Mouse (Mus musculus) midbrain, postnatal 0 days (tissue): ENCODE results near the gene Far1. TPM values are rescaled to one million over a fixed set of nuclear protein-coding genes. Genes with fewer than 3 reads are reported as not detected.

Experiments used
- ATAC-seq: fragments of 200-750 bp; cut with Nextera tagmentation; 2 replicates; pipeline ENCODE4 v1.8.0; 2017; ENCODE audit warnings: moderate number of reproducible peaks, mild to moderate bottlenecking, moderate TSS enrichment, moderate library complexity; ENCODE audit not compliant: low FRiP score
- DNase-seq: peaks from one replicate; pipeline ENCODE4 v3.0.0-alpha.2; 2015; ENCODE audit warnings: low spot score
- H3K27ac ChIP-seq: fragments of 300-500 bp; sonication (generic); 2 replicates; pipeline ENCODE4 v1.5.1; 2014; ENCODE audit warnings: low read depth, mild to moderate bottlenecking, low read length, mixed read lengths
- H3K27me3 ChIP-seq: fragments of 300-500 bp; sonication (generic); 2 replicates; pipeline ENCODE4 v1.6.1; 2014; ENCODE audit warnings: low read length, control low read depth, mixed read lengths; ENCODE audit not compliant: insufficient read depth
- H3K36me3 ChIP-seq: fragments of 300-500 bp; sonication (generic); 2 replicates; pipeline ENCODE4 v1.6.1; 2014; ENCODE audit warnings: low read length, control low read depth, mixed read lengths; ENCODE audit not compliant: insufficient read depth
- H3K4me1 ChIP-seq: fragments of 300-500 bp; sonication (generic); 2 replicates; pipeline ENCODE4 v1.6.1; 2014; ENCODE audit warnings: mild to moderate bottlenecking, control low read depth, antibody characterized with exemption, low read length, mixed read lengths; ENCODE audit not compliant: insufficient read depth
- H3K4me2 ChIP-seq: fragments of 300-500 bp; sonication (generic); 2 replicates; pipeline ENCODE4 v1.6.1; 2014; ENCODE audit warnings: low read depth, mild to moderate bottlenecking, low read length, mixed read lengths; ENCODE audit not compliant: poor library complexity, severe bottlenecking
- H3K4me3 ChIP-seq: fragments of 300-500 bp; sonication (generic); 2 replicates; pipeline ENCODE4 v1.5.1; 2014; ENCODE audit warnings: low read depth, mild to moderate bottlenecking, low read length, moderate library complexity
- H3K9ac ChIP-seq: fragments of 300-500 bp; sonication (generic); replicated peaks from 2 replicates; pipeline ENCODE4 v1.6.1; 2014; ENCODE audit warnings: mild to moderate bottlenecking, low read length, moderate library complexity, mixed read lengths; ENCODE audit not compliant: poor library complexity, severe bottlenecking
- H3K9me3 ChIP-seq: fragments of 300-500 bp; sonication (generic); 2 replicates; pipeline ENCODE4 v1.6.1; 2016; ENCODE audit warnings: low read length, control low read depth
- CTCF ChIP-seq: IDR thresholded peaks from 2 replicates; pipeline ENCODE4 v1.5.1; 2016; ENCODE audit warnings: antibody characterized with exemption, mild to moderate bottlenecking
- WGBS: fragments of 180-500 bp; shearing (Covaris S2); extraction: QIAGEN DNeasy Blood & Tissue Kit; methylation state at CpG from one replicate; pipeline ENCODE4 v1.1.7; 2014; 5-methylcytosine and 5-hydroxymethylcytosine counted together
- polyA plus RNA-seq: library from polyadenylated mRNA; unstranded; fragments of >200 nt; fragmentation: Nextera tagmentation; extraction: Ambion mirVana; gene quantifications from 2 replicates; pipeline ENCODE4 v1.2.1, GENCODE M21; 2015
- total RNA-seq: library from RNA; depleted of rRNA; stranded (reverse); fragments of >200 nt; gene quantifications from 2 replicates; pipeline ENCODE4 v1.2.3, GENCODE M21; 2014

Gene Far1
- total and polyA plus RNA-seq, 2 experiments from 2014 or later = 47.0 to 70.8 TPM

GRCm38 (mm10) chr7:113594363-113594762, 80.7 kb downstream of the Far1 start:
- H3K4me2 ChIP-seq = no peak overlapping the region
- no peaks in the 10 kb centered on the region for H3K9me3 ChIP-seq
- H3K4me3 ChIP-seq = no peak overlapping the region
- no peaks in the 10 kb centered on the region for H3K4me1 ChIP-seq
- 0% methylated on average over 3 of the region's 3 CpGs for WGBS
- no peak overlapping the region for H3K9ac ChIP-seq
- no peaks in the 10 kb centered on the region for H3K36me3 ChIP-seq
- no peak overlapping the region for H3K27ac ChIP-seq
- ATAC-seq (no peak), DNase-seq (peak; percentile 85)
- no peaks in the 10 kb centered on the region for H3K27me3 ChIP-seq
- TF ChIP-seq CTCF = peak; percentile 78

- no peaks in the 10 kb centered on the region for H3K27me3 ChIP-seq
- H3K4me1 ChIP-seq = no peaks in the 10 kb centered on the region
- ATAC-seq = no peak
- H3K4me3 ChIP-seq = no peak overlapping the region
- H3K27ac ChIP-seq = no peak overlapping the region
- no peaks in the 10 kb centered on the region for H3K9me3 ChIP-seq
- no peak for TF ChIP-seq CTCF
- no peak overlapping the region for H3K9ac ChIP-seq
- no peak overlapping the region for H3K4me2 ChIP-seq
- no peaks in the 10 kb centered on the region for H3K36me3 ChIP-seq
- no peak for DNase-seq
These were observed 83.6 kb downstream of the Far1 start for GRCm38 (mm10) chr7:113597231-113597630.

- H3K4me1 ChIP-seq = no peaks in the 10 kb centered on the region
- no peak for ATAC-seq
These were observed 88.2 kb downstream of the Far1 start for GRCm38 (mm10) chr7:113601803-113602202.

GRCm38 (mm10) chr7:113607928-113608327, 94.3 kb downstream of the Far1 start:
- Histone ChIP-seq H3K4me1 (no peaks in the 10 kb centered on the region), H3K27me3 (no peaks in the 10 kb centered on the region), H3K9me3 (no peaks in the 10 kb centered on the region), H3K4me2 (0 out of 2 replicates have a peak overlapping the region, but pooled peaks have one; percentile 6), H3K27ac (no peak overlapping the region), H3K4me3 (no peak overlapping the region), H3K36me3 (no peaks in the 10 kb centered on the region), H3K9ac (no peak overlapping the region)
- DNase-seq (peak; percentile 71), ATAC-seq (no peak)
- 35% methylated on average over 9 of the region's 9 CpGs for WGBS
- peak; percentile 71 for TF ChIP-seq CTCF

More at GRCm38 (mm10) chr7:113601803-113602202, 88.2 kb downstream of the Far1 start:
- no peak for DNase-seq
- H3K9me3 ChIP-seq = no peaks in the 10 kb centered on the region
- WGBS = 84% methylated on average over 3 of the region's 3 CpGs
- H3K4me3 ChIP-seq = no peak overlapping the region
- TF ChIP-seq CTCF = no peak
- no peak overlapping the region for H3K27ac ChIP-seq
- H3K27me3 ChIP-seq = no peaks in the 10 kb centered on the region
- H3K9ac ChIP-seq = no peak overlapping the region
- no peak overlapping the region for H3K4me2 ChIP-seq
- H3K36me3 ChIP-seq = no peaks in the 10 kb centered on the region

- H3K4me1 ChIP-seq = no peaks in the 10 kb centered on the region
- no peak overlapping the region for H3K27ac ChIP-seq
- no peak overlapping the region for H3K9ac ChIP-seq
- 0 out of 2 replicates have a peak overlapping the region, but pooled peaks have one; percentile 5 for H3K4me2 ChIP-seq
- H3K9me3 ChIP-seq = no peaks in the 10 kb centered on the region
- peak; percentile 88 for TF ChIP-seq CTCF
- no peak overlapping the region for H3K4me3 ChIP-seq
- DNase-seq (peak; percentile 91), ATAC-seq (no peak)
- WGBS = 12% methylated on average over 8 of the region's 8 CpGs
- no peaks in the 10 kb centered on the region for H3K36me3 ChIP-seq
- H3K27me3 ChIP-seq = no peaks in the 10 kb centered on the region
These were observed 95.5 kb downstream of the Far1 start for GRCm38 (mm10) chr7:113609027-113609705.

GRCm38 (mm10) chr7:113612628-113613027, 99.0 kb downstream of the Far1 start:
- H3K27ac ChIP-seq = no peak overlapping the region
- WGBS = 86% methylated on average over 4 of the region's 4 CpGs
- DNase-seq = no peak
- no peak for TF ChIP-seq CTCF
- H3K27me3 ChIP-seq = no peaks in the 10 kb centered on the region
- no peaks in the 10 kb centered on the region for H3K4me1 ChIP-seq
- no peak overlapping the region for H3K9ac ChIP-seq
- H3K9me3 ChIP-seq = no peaks in the 10 kb centered on the region
- no peaks in the 10 kb centered on the region for H3K36me3 ChIP-seq
- no peak overlapping the region for H3K4me2 ChIP-seq
- no peak for ATAC-seq
- no peak overlapping the region for H3K4me3 ChIP-seq
